Mouse (Mus musculus): ENCODE results near the gene Slc34a1. TPM values are rescaled to one million over a fixed set of nuclear protein-coding genes. Genes with fewer than 3 reads are reported as not detected.
"Not testable (repeated sequence)": the region's sequence is repeated elsewhere in the genome, so short reads cannot be mapped to it uniquely, and the experiment has no call there.

The Slc34a1 gene
- total RNA-seq, 1 experiment from 2014 or later = not detected

- DNase-seq = peak; percentile 71
Observed at GRCm38 (mm10) chr13:55404853-55405782, 7.1 kb downstream of the Slc34a1 start.

DNA sequence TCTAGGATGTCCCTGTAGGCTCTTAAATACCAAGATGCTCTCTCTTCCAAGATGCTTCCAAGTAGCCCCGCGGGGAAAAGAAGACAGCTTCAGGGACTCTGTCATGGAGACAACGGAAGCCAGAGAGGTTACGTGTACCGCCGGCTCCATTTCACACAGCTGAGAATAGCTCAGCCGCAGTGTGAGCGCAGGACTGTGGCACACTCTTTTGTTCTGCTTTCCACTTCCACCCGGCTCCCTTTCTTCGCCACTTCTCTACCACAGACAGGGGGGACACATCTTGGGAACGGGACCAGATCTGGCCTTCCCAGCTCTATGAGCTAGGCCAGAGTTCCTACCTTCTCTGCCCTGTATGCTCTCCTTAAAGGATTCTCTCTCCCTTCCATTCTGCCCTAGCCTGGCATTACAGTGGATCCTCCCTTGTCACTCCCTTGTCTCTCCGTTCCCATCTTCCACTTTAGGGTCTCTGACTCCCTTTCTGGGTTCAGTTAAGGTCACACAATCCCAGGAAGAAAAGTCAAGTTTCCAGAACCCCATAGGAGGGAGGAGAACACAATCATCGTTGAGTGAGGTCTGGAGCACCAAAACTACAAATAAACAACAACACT is 7.9 kb downstream of the Slc34a1 start:
- no peak for DNase-seq

GRCm38 (mm10) chr13:55407341-55407740 is 9.4 kb downstream of the Slc34a1 start:
- DNase-seq = no peak

DNA sequence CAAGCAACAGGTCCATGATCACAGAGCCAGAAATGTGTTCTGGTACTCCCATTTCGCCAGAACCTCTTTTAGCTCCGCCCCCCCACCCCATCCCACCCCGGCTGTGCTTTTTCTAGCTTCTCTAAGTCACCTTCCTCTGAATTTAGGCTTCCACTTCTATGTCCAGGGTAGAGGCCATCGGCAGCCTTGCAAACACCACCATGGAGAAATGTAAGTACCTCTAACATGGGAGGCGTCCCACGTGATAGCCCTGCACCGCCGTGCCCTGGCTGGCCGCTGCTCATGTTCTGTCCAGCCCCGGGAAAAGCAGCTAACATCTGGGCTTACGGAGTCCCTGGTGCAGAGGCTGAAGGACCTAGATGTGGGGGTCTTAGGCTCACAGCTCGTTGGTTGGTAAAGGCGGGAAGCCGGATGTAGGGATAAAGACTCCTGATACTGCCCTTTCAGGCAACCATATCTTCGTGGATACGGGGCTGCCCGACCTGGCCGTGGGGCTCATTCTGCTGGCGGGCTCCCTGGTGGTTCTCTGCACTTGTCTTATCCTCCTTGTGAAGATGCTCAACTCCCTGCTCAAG is 10.6 kb downstream of the Slc34a1 start:
- no peak for DNase-seq

- DNase-seq = no peak
Observed at GRCm38 (mm10) chr13:55411826-55412225, 13.8 kb downstream of the Slc34a1 start.

DNA sequence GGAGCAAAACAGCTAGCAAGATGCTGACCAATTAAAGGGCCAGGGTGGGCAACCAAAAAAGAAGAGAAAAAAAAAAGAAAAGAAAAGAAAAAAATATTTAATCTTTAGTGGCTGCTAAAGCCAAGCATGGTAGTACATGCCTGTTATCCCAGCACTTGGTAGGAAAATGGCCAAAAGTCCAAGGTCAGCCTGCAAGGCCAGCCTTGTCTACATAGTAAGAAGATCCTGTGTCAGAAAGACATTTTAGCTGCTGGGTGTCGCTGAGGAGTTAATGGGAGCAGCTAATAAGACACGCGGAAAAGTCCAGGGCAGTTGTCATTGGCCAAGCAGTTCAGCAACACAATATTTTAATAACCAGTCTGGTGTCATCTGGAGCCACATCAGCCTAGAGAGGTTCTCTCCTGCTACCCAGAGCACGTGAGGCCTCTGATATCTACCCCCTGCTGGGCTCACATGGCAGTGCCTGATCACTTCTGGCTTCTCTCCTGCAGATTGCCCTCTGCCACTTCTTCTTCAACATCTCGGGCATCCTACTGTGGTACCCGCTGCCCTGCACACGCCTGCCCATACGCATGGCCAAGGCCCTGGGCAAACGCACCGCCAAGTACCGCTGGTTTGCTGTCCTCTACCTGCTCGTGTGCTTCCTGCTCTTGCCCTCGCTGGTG is 14.8 kb downstream of the Slc34a1 start:
- DNase-seq = no peak

DNA sequence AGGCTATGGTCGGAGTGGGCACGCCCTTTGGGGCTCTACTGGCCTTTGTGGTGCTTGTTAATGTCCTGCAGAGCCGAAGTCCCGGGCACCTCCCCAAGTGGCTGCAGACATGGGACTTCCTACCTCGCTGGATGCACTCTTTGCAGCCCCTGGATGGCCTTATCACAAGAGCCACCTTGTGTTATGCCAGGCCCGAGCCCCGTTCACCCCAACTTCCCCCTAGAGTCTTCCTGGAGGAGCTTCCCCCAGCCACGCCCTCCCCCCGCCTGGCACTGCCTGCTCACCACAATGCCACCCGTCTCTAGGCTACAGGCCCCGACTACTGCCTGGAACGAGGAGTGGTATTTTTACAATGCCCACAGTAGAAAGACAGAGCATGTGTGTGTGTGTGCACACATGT is 15.3 kb downstream of the Slc34a1 start:
- no peak for DNase-seq

GRCm38 (mm10) chr13:55414743-55415380 is 16.9 kb downstream of the Slc34a1 start, which contains the start of gene Pfn3:
Gene Pfn3 (minus strand): TSS chr13:55415232.
- no peak for DNase-seq

DNA sequence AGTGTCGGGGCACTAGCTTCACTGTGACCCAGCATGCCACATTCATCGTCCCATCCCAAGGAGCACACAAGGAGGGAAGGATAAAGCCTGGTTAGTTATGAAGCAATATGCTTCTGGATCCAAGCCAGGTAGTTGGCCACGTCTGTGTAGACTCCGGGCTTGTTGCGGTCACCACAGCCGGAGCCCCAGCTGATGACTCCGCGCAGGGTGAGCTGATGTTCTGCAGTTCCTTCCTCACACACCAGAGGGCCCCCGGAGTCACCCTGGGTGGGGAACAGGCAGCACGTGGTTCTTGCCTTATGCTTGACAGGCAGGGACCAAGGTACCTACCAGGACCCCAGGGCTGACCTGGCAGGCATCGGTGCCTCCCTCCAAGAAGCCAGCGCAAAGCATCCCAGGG is 20.0 kb downstream of the Slc34a1 start:
- peak; percentile 90 for DNase-seq

- DNase-seq = no peak
Observed at GRCm38 (mm10) chr13:55419142-55419541, 21.2 kb downstream of the Slc34a1 start.

DNA sequence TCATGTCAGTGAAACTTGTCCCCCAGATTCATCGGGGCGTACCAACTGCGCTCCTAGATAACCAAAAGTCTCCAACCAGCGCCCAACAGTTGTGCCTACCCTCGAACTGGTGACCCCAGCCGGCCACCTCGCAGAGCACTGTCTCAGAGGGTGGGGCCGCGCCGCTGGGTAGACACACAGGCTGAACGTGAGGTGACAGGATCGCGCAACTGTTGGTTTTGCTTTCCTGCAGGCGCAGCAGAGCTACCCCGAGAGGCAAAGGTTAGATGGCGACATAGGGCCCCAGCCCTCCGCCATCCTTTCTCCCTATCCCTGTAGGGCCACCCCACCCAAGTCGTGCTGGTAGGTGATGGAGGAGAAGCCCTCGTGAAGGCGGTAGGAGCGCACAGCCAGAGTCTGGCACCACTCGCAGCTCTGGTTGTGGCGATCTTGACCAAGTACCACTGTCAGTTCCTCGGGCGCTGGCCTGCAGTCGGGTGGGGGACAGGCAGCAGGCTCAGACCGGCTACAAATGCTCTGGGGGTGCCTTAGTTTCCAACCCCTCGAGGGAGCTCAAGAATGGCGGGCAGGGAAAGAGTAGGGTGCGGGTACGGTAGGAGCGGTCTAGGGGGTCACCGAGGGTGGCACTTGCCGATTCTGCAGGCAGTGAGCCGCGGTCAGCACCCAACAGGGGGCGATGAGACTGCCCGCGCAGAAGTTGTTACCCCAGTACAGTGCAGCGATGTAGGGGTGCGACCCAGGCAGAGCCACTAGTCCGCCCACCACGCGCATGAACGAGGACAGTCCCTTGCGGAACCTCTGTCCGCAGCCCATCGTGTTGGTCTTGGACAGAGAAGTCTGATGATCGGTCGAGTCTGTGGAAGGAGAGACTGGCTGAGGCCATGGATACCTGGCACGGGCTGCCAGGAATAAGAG is 22.3 kb downstream of the Slc34a1 start:
- no peak for DNase-seq

DNA sequence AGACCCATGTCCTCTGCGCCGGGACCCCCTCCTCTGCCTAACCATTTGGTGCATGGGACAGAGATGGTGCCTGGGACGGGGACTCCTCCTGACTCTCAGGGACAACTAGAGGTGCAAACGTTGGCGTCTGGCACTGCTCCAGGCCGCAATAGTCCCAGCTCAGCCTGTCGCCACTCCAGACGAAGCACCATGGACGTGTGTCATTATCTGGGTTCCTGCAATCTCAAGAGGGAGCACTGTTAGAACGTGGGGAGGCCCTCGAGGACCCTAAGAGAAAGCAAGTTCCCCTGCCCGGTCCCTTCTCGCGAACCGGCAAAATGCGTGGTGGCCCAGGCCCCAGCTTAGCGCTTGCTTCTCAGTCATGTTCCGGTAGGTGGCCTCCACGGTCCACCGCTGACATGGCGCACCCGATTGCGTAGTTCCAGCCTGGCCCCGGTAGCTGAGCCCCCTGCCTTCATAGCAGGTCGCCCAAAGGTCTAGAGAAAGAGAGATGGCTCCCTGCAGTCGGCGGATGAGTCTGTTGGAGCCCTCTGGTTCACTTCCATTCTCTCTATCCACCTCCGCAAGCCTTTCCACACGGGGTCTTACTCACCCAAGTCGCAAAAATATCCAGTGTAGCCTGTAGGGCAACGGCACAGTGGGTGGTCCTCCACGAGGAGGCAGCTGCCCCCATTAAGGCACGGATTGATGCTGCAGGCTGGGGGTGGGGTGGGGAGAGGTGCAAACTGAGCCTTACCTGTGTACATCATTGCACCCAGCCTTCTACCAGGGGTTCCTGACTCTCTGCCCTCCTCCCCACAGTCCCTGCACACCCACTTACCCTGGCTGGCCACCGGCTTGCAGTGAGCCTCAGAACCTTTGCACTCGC is 23.2 kb downstream of the Slc34a1 start:
- peak; percentile 71 for DNase-seq

- no peak for DNase-seq
Observed at GRCm38 (mm10) chr13:55426613-55427012, 28.6 kb downstream of the Slc34a1 start, which contains the start of gene F12. Gene F12 (minus strand): TSS chr13:55426793.

GRCm38 (mm10) chr13:55429226-55429888 is 31.4 kb downstream of the Slc34a1 start:
- peak; percentile 58 for DNase-seq

- peak; percentile 46 for DNase-seq
Observed at GRCm38 (mm10) chr13:55430566-55430965, 32.6 kb downstream of the Slc34a1 start.

DNA sequence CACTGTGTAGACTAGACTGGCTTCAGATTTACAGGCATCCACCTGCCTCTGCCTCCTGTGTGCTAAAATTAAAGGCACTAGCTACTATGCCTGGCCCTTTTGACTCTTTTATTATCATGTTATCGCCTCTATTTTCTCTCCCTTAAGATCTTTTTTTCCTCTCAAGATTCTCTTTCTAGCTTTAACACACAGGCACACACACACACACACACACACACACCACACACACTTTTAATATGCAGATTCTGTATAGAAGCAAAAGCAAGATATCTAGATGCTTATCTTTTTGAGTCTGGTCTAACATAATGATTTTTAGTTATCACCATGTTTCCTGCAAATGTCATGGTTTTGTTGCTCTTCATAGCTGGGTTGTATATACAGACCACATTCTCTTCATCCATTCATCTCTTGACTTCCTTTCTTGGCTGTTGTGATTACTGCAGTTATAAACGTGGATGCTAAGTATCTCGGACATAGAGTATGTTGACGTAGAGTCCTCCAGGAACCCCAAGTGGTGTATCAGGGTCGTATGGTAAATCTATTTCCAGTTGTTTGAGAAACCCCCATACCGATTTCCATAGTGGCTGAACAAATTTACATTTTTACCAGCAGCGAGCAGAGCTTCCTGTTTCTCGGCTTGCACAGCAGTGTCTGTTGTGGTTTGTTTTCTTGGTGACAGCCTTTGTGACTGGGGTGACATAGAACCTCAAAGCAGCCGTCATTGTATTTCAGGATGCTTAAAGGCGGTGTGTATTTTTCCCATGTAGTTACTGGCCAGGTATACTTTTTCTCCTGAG is 34.1 kb downstream of the Slc34a1 start:
- DNase-seq = no peak

DNA sequence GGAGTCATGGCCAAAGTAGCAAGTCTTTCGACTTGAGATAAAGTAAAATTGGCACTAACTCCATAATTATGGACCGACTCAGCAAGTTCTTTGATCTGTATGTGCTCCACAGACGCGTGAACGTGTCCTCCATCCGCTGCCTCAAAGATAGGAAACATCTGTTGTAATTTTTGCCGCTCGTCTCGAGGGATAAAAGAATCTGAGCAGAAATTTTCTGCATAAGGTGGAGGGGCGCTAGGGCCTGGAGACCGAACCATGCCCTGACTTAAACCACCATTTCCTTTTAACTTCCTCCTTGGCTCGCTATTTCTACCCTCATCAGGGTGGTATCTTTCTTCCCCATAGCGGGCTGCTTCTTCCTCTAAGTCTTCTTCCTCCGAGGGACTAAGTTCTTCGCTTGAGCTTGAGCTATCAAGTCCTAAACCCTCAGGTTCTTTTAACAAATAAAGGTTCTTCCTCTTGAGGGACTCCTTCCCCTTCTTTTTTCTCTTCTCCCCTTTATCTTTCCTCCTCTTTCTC is 39.2 kb downstream of the Slc34a1 start:
- DNase-seq = not testable (repeated sequence)

DNA sequence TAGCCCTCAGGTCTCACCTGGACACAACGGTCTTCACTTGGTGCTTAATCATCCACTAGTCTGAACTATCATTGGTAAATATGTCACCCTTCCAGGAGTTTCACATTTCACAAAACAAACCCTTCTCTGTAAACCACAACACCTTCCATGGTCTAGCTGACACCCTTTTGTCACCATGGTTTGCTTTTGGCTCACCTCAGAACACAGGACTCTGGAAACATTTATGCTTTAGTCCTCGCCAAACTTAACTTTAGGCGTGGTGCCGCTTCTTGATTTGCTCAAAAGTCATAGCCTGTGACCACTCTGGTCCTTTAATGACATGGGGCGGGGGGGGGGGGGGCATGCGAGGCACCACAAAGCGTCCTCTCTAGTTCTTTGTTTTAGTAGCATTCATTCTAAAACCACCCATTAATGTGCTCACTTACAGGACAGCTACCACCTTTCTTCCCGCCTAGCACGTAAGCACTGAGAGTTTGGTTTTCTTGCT is 45.9 kb downstream of the Slc34a1 start:
- DNase-seq = no peak

Measured in adrenal gland, postnatal 25 days (tissue).